Mouse (Mus musculus): ENCODE measurements around the gene Mtap. TPM values are rescaled to one million over a fixed set of nuclear protein-coding genes. Genes with fewer than 3 reads are reported as not detected.

Gene Mtap
- polyA plus RNA-seq, 1 experiment from 2014 or later: 16.1 TPM

DNA sequence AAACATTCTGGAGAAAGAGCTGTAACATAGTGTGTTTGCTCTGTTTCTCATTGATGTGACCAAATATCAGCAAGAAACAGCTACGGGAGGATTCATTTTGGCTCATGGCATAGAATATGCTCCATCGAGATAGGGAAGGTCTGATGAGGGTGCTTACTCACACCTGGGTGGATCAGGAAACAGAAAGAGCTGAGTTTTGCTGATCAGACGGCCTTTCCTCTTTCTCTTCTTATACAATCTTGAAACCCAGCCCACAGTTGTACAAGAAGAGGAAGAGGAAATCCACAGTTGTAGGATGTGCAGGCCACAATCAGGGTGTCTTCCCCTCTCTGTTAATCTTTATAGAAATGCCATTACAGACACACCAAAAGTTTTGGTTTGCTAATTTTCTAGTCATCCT is 75.3 kb downstream of the Mtap start:
- ATAC-seq: no peak
- no peak for TF ChIP-seq CTCF (IDR thresholded peaks at IDR 0.05)
- H3K27me3 ChIP-seq (replicated peaks; ENCODE audit: insufficient read depth, low read length): no peaks in the 10 kb centered on the region
- H3K4me3 ChIP-seq (ENCODE audit: low read depth, low read length): no peak overlapping the region
- H3K9me3 ChIP-seq (ENCODE audit: low read length): no peaks in the 10 kb centered on the region
- 65% methylated on average over 3 of the region's 3 CpGs for WGBS
- no peaks in the 10 kb centered on the region for H3K36me3 ChIP-seq (ENCODE audit: insufficient read depth, low read length)
- H3K4me1 ChIP-seq (ENCODE audit: insufficient read depth, low read depth, low read length): no peaks in the 10 kb centered on the region
- no peak overlapping the region for H3K27ac ChIP-seq (ENCODE audit: low read length)
- H3K4me2 ChIP-seq (replicated peaks; ENCODE audit: low read depth, low read length): no peak overlapping the region
- no peak for DNase-seq (ENCODE audit: low spot score)
- H3K9ac ChIP-seq (replicated peaks; ENCODE audit: low read depth): no peak overlapping the region

Other genes with a start within 250 kb of the Mtap start
- gene Cdkn2a, start 157.5 kb downstream of the Mtap start, polyA plus RNA-seq (2015; fragmentation: Nextera tagmentation; extraction: Ambion mirVana): not detected in 2 replicates
- gene Cdkn2b, start 173.9 kb downstream of the Mtap start, polyA plus RNA-seq (2015; fragmentation: Nextera tagmentation; extraction: Ambion mirVana): 92.2 and 108 TPM in 2 replicates